Mouse (Mus musculus): Measurements from ENCODE around the gene Rexo5.

GRCm38 (mm10) chr7:119881229-119881628, 87.4 kb downstream of the Rexo5 start:
- TF ChIP-seq POLR2A (IDR thresholded peaks at IDR 0.05; ENCODE audit: insufficient read depth, low read depth, low read length) (no peak), EP300 (IDR thresholded peaks at IDR 0.05; ENCODE audit: insufficient read depth, low read depth, low read length) (no peak), CTCF (IDR thresholded peaks at IDR 0.05) (no peak)

All from heart, adult 2 months (tissue).